17 mouse cellular contexts compared by ENCODE assay signal in genomic region chr5:90661852-90662251, GRCm38 (mm10). TPM values are rescaled to one million over a fixed set of nuclear protein-coding genes. Genes with fewer than 3 reads are reported as not detected.
DNase-seq lines count a peak whose midpoint lies in the region; ATAC-seq and TF ChIP-seq lines count a peak whose summit lies in the region.
"Had no signal": no experiment of that assay in that cellular context is flagged by ENCODE, and none has a peak within 500 bp of the region (broad histone marks: within the 10 kb centered on the region; RNA-seq: fewer than 3 reads in every experiment).

No protein-coding gene starts in this region.

- no peak overlapping the region for H3K4me2 ChIP-seq in forebrain, embryonic 13.5 days
- H3K4me2 ChIP-seq in forebrain, embryonic 16.5 days (ENCODE audit: low read length) = no peak overlapping the region
- no peak overlapping the region for H3K4me2 ChIP-seq in kidney, embryonic 14.5 days (replicated peaks; ENCODE audit: low read depth, low read length)
- peak overlapping the region; percentile 25; the same call in 1 of the 2 replicates for H3K4me2 ChIP-seq in CH12.LX (ENCODE audit: insufficient read depth, low read depth, poor library complexity, severe bottlenecking)
- H3K4me2 ChIP-seq: heart, embryonic 15.5 days; midbrain, embryonic 12.5 days; neural tube, embryonic 13.5 days had no signal

- no peak for TF ChIP-seq EP300 in CH12.LX (IDR thresholded peaks at IDR 0.05; ENCODE audit: low read length)

- dilution Hi-C loops in CH12.LX (cut with MboI; ENCODE audit: extremely low pct_ligation_motif_present, extremely low pct_unique_long_range_greater_than_20kb, low sequenced_read_pairs) = no loop called here

- no peaks in the 10 kb centered on the region for H3K36me3 ChIP-seq in forebrain, embryonic 13.5 days (ENCODE audit: poor library complexity, severe bottlenecking)
- no peaks in the 10 kb centered on the region for H3K36me3 ChIP-seq in forebrain, embryonic 16.5 days (ENCODE audit: control insufficient read depth, insufficient read depth)
- H3K36me3 ChIP-seq in kidney, embryonic 14.5 days (ENCODE audit: control insufficient read depth, insufficient read depth, low read length) = no peaks in the 10 kb centered on the region
- no peaks in the 10 kb centered on the region for H3K36me3 ChIP-seq in CH12.LX (replicated peaks in 1 of 2; ENCODE audit: control insufficient read depth in 1 of 2, insufficient read depth in 1 of 2, low read length in 1 of 2)
- H3K36me3 ChIP-seq: embryonic facial prominence, embryonic 10.5 days; heart, embryonic 15.5 days; midbrain, embryonic 12.5 days; neural tube, embryonic 13.5 days had no signal

- 70% methylated on average over 8 of the region's 8 CpGs for WGBS in forebrain, embryonic 13.5 days
- 67% methylated on average over 8 of the region's 8 CpGs for WGBS in forebrain, embryonic 16.5 days
- 62% methylated on average over 8 of the region's 8 CpGs for WGBS in kidney, embryonic 14.5 days

- H3K27ac ChIP-seq in forebrain, embryonic 13.5 days = no peak overlapping the region
- H3K27ac ChIP-seq in forebrain, embryonic 16.5 days (ENCODE audit: low read length) = no peak overlapping the region
- no peak overlapping the region for H3K27ac ChIP-seq in kidney, embryonic 14.5 days (ENCODE audit: low read depth, low read length)
- no peak overlapping the region for H3K27ac ChIP-seq in CH12.LX (ENCODE audit: insufficient read depth, low read depth)
- H3K27ac ChIP-seq: embryonic facial prominence, embryonic 10.5 days; heart, adult 2 months; heart, embryonic 15.5 days; midbrain, embryonic 12.5 days; neural tube, embryonic 13.5 days had no signal

- no peak overlapping the region for H3K4me3 ChIP-seq in forebrain, embryonic 13.5 days
- H3K4me3 ChIP-seq in forebrain, embryonic 16.5 days (replicated peaks; ENCODE audit: low read length) = no peak overlapping the region
- no peak overlapping the region for H3K4me3 ChIP-seq in kidney, embryonic 14.5 days (ENCODE audit: low read length)
- H3K4me3 ChIP-seq in CH12.LX (replicated peaks in 1 of 3; ENCODE audit: low read depth in 2 of 3, low read length in 2 of 3, poor library complexity in 1 of 3) = no peak overlapping the region
- H3K4me3 ChIP-seq: embryonic facial prominence, embryonic 10.5 days; heart, adult 2 months; heart, embryonic 15.5 days; midbrain, embryonic 12.5 days; neural tube, embryonic 13.5 days had no signal

- H3K4me1 ChIP-seq in forebrain, embryonic 13.5 days = no peaks in the 10 kb centered on the region
- no peaks in the 10 kb centered on the region for H3K4me1 ChIP-seq in forebrain, embryonic 16.5 days (replicated peaks; ENCODE audit: control insufficient read depth, insufficient read depth, low read length)
- H3K4me1 ChIP-seq in kidney, embryonic 14.5 days (ENCODE audit: control insufficient read depth, insufficient read depth, low read length) = no peaks in the 10 kb centered on the region
- no peaks in the 10 kb centered on the region for H3K4me1 ChIP-seq in CH12.LX (ENCODE audit: control insufficient read depth in 1 of 2, insufficient read depth in 2 of 2)
- H3K4me1 ChIP-seq: heart, embryonic 15.5 days; midbrain, embryonic 12.5 days; neural tube, embryonic 13.5 days had no signal

- peak; percentile 22; the same call in 1 of the 2 replicates for ATAC-seq in forebrain, embryonic 13.5 days
- ATAC-seq in forebrain, embryonic 16.5 days = no peak
- ATAC-seq in kidney, embryonic 14.5 days (ENCODE audit: low FRiP score, low TSS enrichment) = 0 out of 2 replicates have a peak, but pooled peaks have one; percentile 20

- TF ChIP-seq RAD21 in CH12.LX (IDR thresholded peaks at IDR 0.05; ENCODE audit: low read depth, low read length) = no peak

- H3K79me2 ChIP-seq in CH12.LX (replicated peaks; ENCODE audit: control insufficient read depth, extremely low read depth, insufficient read depth, poor library complexity, severe bottlenecking) = no peaks in the 10 kb centered on the region

- DNase-seq in kidney, postnatal 4 days = no peak
- no peak for DNase-seq in CH12.LX (ENCODE audit: extremely low read depth)
- peak; percentile 1 for DNase-seq in naive thymus-derived CD4-positive, alpha-beta T cell, adult 2 months (ENCODE audit: low read depth)
- no peak for DNase-seq in frontal cortex, postnatal 10 days (ENCODE audit: low spot score in 2 of 2)
- DNase-seq in natural killer cell, adult 2 months (ENCODE audit: low spot score in 2 of 2) = no peak
- DNase-seq: right cerebral cortex, postnatal 14 days; thymus, postnatal 36 days had no signal

- TF ChIP-seq CTCF in CH12.LX (conservative IDR thresholded peaks at IDR 0.05 in 1 of 2, IDR thresholded peaks at IDR 0.05 in 1 of 2; ENCODE audit: low read depth in 2 of 2, low read length in 2 of 2) = no peak

- no peak overlapping the region for H3K9ac ChIP-seq in forebrain, embryonic 13.5 days
- H3K9ac ChIP-seq in forebrain, embryonic 16.5 days (replicated peaks; ENCODE audit: low read depth, low read length) = no peak overlapping the region
- no peak overlapping the region for H3K9ac ChIP-seq in kidney, embryonic 14.5 days (ENCODE audit: low read depth, low read length)
- H3K9ac ChIP-seq in CH12.LX (ENCODE audit: insufficient read depth, low read depth) = no peak overlapping the region
- H3K9ac ChIP-seq: heart, embryonic 15.5 days; liver, postnatal 0 days; midbrain, embryonic 12.5 days; neural tube, embryonic 13.5 days had no signal

- no peaks in the 10 kb centered on the region for H3K9me3 ChIP-seq in forebrain, embryonic 13.5 days (replicated peaks)
- no peaks in the 10 kb centered on the region for H3K9me3 ChIP-seq in forebrain, embryonic 16.5 days (ENCODE audit: control insufficient read depth, low read length)
- no peaks in the 10 kb centered on the region for H3K9me3 ChIP-seq in kidney, embryonic 14.5 days (ENCODE audit: control insufficient read depth, low read length)
- H3K9me3 ChIP-seq in CH12.LX (replicated peaks; ENCODE audit: low read length) = no peaks in the 10 kb centered on the region
- H3K9me3 ChIP-seq: embryonic facial prominence, embryonic 10.5 days; heart, embryonic 15.5 days; midbrain, embryonic 12.5 days; neural tube, embryonic 13.5 days had no signal

- no peak for TF ChIP-seq POLR2A in CH12.LX (IDR thresholded peaks at IDR 0.05; ENCODE audit: low read depth, low read length)

- in situ Hi-C loops in CH12.LX (cut with MboI; ENCODE audit: low pct_ligation_motif_present, low pct_unique_long_range_greater_than_20kb, low sequenced_read_pairs) = loop anchor here (5.0 kb wide), 1 partner anchor 125 kb away; the partner anchor contains the start of gene Cxcl3

- H3K27me3 ChIP-seq in forebrain, embryonic 13.5 days = no peaks in the 10 kb centered on the region
- H3K27me3 ChIP-seq in forebrain, embryonic 16.5 days (replicated peaks; ENCODE audit: control insufficient read depth, insufficient read depth, low read length) = no peaks in the 10 kb centered on the region
- H3K27me3 ChIP-seq in kidney, embryonic 14.5 days (ENCODE audit: control insufficient read depth, insufficient read depth, low read length) = no peaks in the 10 kb centered on the region
- no peaks in the 10 kb centered on the region for H3K27me3 ChIP-seq in CH12.LX (replicated peaks)
- H3K27me3 ChIP-seq: midbrain, embryonic 12.5 days; neural tube, embryonic 13.5 days had no signal

TF ChIP-seq in CH12.LX, 34 proteins besides CTCF, POLR2A, EP300 and RAD21:
- TF ChIP-seq MAFK (IDR thresholded peaks at IDR 0.05; ENCODE audit: insufficient replicate concordance, low read length) (0 out of 2 replicates have a peak, but pooled peaks have one; percentile 0), TCF12 (IDR thresholded peaks at IDR 0.05; ENCODE audit: low read depth, low read length) (no peak)
TF ChIP-seq in CH12.LX: peak in this region for 1.

RNA-seq across cellular contexts. Expression of gene Rassf6, which starts 21.4 kb away (rescaled TPM):
- polyA plus RNA-seq in forebrain, embryonic 13.5 days (2015; fragmentation: Nextera tagmentation; extraction: Ambion mirVana) = 0.79 TPM in 1 of 2 replicates, not detected in the other
- polyA plus RNA-seq in forebrain, embryonic 16.5 days (2015; fragmentation: Nextera tagmentation; extraction: Ambion mirVana) = 0.86 and 0.92 TPM in 2 replicates
- 6.0 and 8.3 TPM in 2 replicates for polyA plus RNA-seq in kidney, embryonic 14.5 days (2014; fragmentation: Nextera tagmentation; extraction: Ambion mirVana)
- total RNA-seq in CH12.LX (2012; rRNA removed) = 11.8 and 15.1 TPM in 2 replicates
- 24.5 and 26.3 TPM in 2 replicates for total RNA-seq in CH12.LX (2014; rRNA removed)
- polyA plus RNA-seq in CH12.LX (2012; ENCODE audit: insufficient read length, low read depth) = 18.3 and 22.4 TPM in 2 replicates
- total RNA-seq: gastrocnemius, postnatal 10 days; heart, adult 2 months had no signal
